Mouse (Mus musculus): ENCODE measurements around the gene Fancb. TPM values are rescaled to one million over a fixed set of nuclear protein-coding genes. Genes with fewer than 3 reads are reported as not detected.

Gene Fancb
- 12.2 and 13.4 TPM in 2 replicates for total RNA-seq (2014; fragmentation: Nextera tagmentation)
- 24.7 and 27.8 TPM in 2 replicates for total RNA-seq (2017)
- polyA plus RNA-seq (2012) = 0.21 and 0.28 TPM in 2 replicates

DNA sequence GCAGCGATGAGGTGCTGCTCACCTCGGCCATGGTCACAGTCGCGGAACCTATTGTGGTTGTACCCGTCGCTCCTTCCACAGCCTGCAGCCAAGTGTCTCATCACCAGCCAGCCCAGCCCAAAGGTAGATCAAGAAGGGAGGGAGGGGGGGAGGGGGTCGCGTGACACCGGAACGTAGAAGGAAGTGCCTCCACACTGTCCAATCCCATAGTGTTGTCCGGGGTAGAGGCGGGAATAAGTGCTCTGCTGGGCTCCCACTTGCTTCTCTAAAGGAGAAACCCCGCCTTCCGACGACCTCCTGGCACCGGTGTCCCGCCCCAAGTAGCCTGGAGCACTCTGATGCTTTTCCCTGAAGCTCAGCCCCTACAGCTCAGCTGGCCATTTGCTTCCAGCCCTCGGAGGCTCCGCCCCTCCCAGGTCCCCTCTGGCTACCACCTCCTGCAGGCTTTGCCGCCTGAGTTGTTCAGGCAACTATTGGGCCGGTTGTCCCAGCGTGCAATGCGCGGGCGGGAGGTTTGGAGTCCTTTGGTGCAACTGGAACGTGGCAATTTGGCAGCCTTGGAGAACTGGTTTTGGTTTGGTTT lies at the start of gene Fancb, which contains the start of gene Mospd2:
Gene Fancb, plus strand, starts transcription at position 400 of the 583 bp plus-strand sequence.
Gene Mospd2, minus strand, starts transcription at position 183 of the 583 bp plus-strand sequence.
- Histone ChIP-seq H3K9me3 (replicated peaks) (no peaks in the 10 kb centered on the region), H3K36me3 (replicated peaks) (peaks cover 15% of the 10 kb centered on the region), H3K4me1 (ENCODE audit: insufficient read depth, low read depth, low read length) (no peaks in the 10 kb centered on the region), H3K4me3 (ENCODE audit: low read depth, low read length) (peak within 1 kb of the TSS; percentile 81), H3K27me3 (ENCODE audit: insufficient read depth, low read length) (no peaks in the 10 kb centered on the region)
- peak; percentile 97 for ATAC-seq (ENCODE audit: extremely low read depth, insufficient number of reproducible peaks, low FRiP score, poor library complexity, severe bottlenecking)
- no peak for TF ChIP-seq CTCF (IDR thresholded peaks at IDR 0.05; ENCODE audit: low read depth, low read length)
- no peak for TF ChIP-seq POLR2AphosphoS5 (IDR thresholded peaks at IDR 0.05; ENCODE audit: insufficient replicate concordance, low read depth, low read length)
- TF ChIP-seq GATA2 (IDR thresholded peaks at IDR 0.05; ENCODE audit: borderline replicate concordance, low read depth, low read length) = no peak
- no peak for TF ChIP-seq GATA1 (IDR thresholded peaks at IDR 0.05; ENCODE audit: borderline replicate concordance, low read length)
- no peak for TF ChIP-seq TAL1 (conservative IDR thresholded peaks at IDR 0.05; ENCODE audit: low read depth, low read length)
- DNase-seq (ENCODE audit: low spot score) = peak; percentile 69

- Histone ChIP-seq H3K27me3 (ENCODE audit: insufficient read depth, low read length) (no peaks in the 10 kb centered on the region), H3K36me3 (replicated peaks) (peaks cover 40% of the 10 kb centered on the region), H3K9me3 (replicated peaks) (no peaks in the 10 kb centered on the region), H3K4me3 (ENCODE audit: low read depth, low read length) (no peak overlapping the region), H3K4me1 (ENCODE audit: insufficient read depth, low read depth, low read length) (no peaks in the 10 kb centered on the region)
- TF ChIP-seq GATA2 (IDR thresholded peaks at IDR 0.05; ENCODE audit: borderline replicate concordance, low read depth, low read length) (no peak), POLR2AphosphoS5 (IDR thresholded peaks at IDR 0.05; ENCODE audit: insufficient replicate concordance, low read depth, low read length) (no peak), TAL1 (conservative IDR thresholded peaks at IDR 0.05; ENCODE audit: low read depth, low read length) (no peak), GATA1 (IDR thresholded peaks at IDR 0.05; ENCODE audit: borderline replicate concordance, low read length) (no peak), CTCF (IDR thresholded peaks at IDR 0.05; ENCODE audit: low read depth, low read length) (no peak)
- ATAC-seq (ENCODE audit: extremely low read depth, insufficient number of reproducible peaks, low FRiP score, poor library complexity, severe bottlenecking) = no peak
- DNase-seq (ENCODE audit: low spot score) = no peak
Measured at GRCm38 (mm10) chrX:164941540-164941939, 38.9 kb upstream of the Fancb start.

DNA sequence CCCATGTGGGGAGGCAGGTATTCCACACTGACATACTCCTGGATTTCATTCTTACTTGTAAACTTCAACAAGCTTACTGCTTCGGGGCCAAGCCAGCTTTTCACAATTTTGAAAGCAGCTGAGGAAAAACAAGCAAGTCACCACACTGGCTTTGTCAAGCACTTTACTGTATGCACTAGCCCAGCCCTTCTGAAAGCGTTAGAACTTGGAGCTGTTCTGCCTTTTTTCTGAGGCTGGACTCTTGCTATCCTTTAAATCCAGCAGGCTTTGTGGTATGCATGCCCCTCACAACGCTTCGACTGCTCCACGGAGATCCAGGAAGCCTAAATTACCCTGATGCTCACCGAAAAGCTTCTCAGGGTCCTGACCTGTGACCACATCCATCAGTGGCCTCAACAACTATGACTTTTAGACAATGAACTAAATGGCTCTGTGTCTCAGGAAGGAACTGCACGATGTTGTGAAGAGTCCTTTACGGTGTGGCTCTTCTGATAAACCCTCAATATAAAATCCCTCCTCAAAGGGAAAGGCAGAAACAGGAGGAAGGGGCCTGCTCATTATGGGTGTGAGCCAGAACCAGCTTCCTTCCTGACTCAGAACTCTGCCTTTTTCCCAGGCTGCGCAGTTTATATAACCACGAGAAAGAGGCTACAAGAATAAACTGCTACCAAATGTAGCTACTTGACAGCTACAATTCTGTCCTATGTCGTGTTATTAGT lies 28.4 kb upstream of the Fancb start:
- DNase-seq (ENCODE audit: low spot score) (no peak), ATAC-seq (ENCODE audit: extremely low read depth, insufficient number of reproducible peaks, low FRiP score, poor library complexity, severe bottlenecking) (no peak)
- Histone ChIP-seq H3K4me1 (ENCODE audit: insufficient read depth, low read depth, low read length) (no peaks in the 10 kb centered on the region), H3K4me3 (ENCODE audit: low read depth, low read length) (no peak overlapping the region), H3K36me3 (replicated peaks) (peaks cover 21% of the 10 kb centered on the region), H3K9me3 (replicated peaks) (no peaks in the 10 kb centered on the region), H3K27me3 (ENCODE audit: insufficient read depth, low read length) (no peaks in the 10 kb centered on the region)
- TF ChIP-seq POLR2AphosphoS5 (IDR thresholded peaks at IDR 0.05; ENCODE audit: insufficient replicate concordance, low read depth, low read length) (no peak), GATA2 (IDR thresholded peaks at IDR 0.05; ENCODE audit: borderline replicate concordance, low read depth, low read length) (no peak), TAL1 (conservative IDR thresholded peaks at IDR 0.05; ENCODE audit: low read depth, low read length) (no peak), GATA1 (IDR thresholded peaks at IDR 0.05; ENCODE audit: borderline replicate concordance, low read length) (no peak), CTCF (IDR thresholded peaks at IDR 0.05; ENCODE audit: low read depth, low read length) (no peak)

GRCm38 (mm10) chrX:164952601-164953375 lies 27.6 kb upstream of the Fancb start:
- Histone ChIP-seq H3K27me3 (ENCODE audit: insufficient read depth, low read length) (no peaks in the 10 kb centered on the region), H3K4me3 (ENCODE audit: low read depth, low read length) (no peak overlapping the region), H3K4me1 (ENCODE audit: insufficient read depth, low read depth, low read length) (no peaks in the 10 kb centered on the region), H3K36me3 (replicated peaks) (peaks cover 19% of the 10 kb centered on the region), H3K9me3 (replicated peaks) (no peaks in the 10 kb centered on the region)
- ATAC-seq (ENCODE audit: extremely low read depth, insufficient number of reproducible peaks, low FRiP score, poor library complexity, severe bottlenecking) (no peak), DNase-seq (ENCODE audit: low spot score) (no peak)
- TF ChIP-seq POLR2AphosphoS5 (IDR thresholded peaks at IDR 0.05; ENCODE audit: insufficient replicate concordance, low read depth, low read length) = no peak
- no peak for TF ChIP-seq GATA2 (IDR thresholded peaks at IDR 0.05; ENCODE audit: borderline replicate concordance, low read depth, low read length)
- no peak for TF ChIP-seq TAL1 (conservative IDR thresholded peaks at IDR 0.05; ENCODE audit: low read depth, low read length)
- no peak for TF ChIP-seq GATA1 (IDR thresholded peaks at IDR 0.05; ENCODE audit: borderline replicate concordance, low read length)
- no peak for TF ChIP-seq CTCF (IDR thresholded peaks at IDR 0.05; ENCODE audit: low read depth, low read length)

- H3K9me3 ChIP-seq (replicated peaks) = no peaks in the 10 kb centered on the region
- no peaks in the 10 kb centered on the region for H3K4me1 ChIP-seq (ENCODE audit: insufficient read depth, low read depth, low read length)
- no peak for ATAC-seq (ENCODE audit: extremely low read depth, insufficient number of reproducible peaks, low FRiP score, poor library complexity, severe bottlenecking)
- H3K27me3 ChIP-seq (ENCODE audit: insufficient read depth, low read length) = no peaks in the 10 kb centered on the region
- H3K4me3 ChIP-seq (ENCODE audit: low read depth, low read length) = no peak overlapping the region
- TF ChIP-seq TAL1 (conservative IDR thresholded peaks at IDR 0.05; ENCODE audit: low read depth, low read length) = no peak
- TF ChIP-seq POLR2AphosphoS5 (IDR thresholded peaks at IDR 0.05; ENCODE audit: insufficient replicate concordance, low read depth, low read length) = no peak
- TF ChIP-seq CTCF (IDR thresholded peaks at IDR 0.05; ENCODE audit: low read depth, low read length) = no peak
- TF ChIP-seq GATA1 (IDR thresholded peaks at IDR 0.05; ENCODE audit: borderline replicate concordance, low read length) = no peak
- no peak for TF ChIP-seq GATA2 (IDR thresholded peaks at IDR 0.05; ENCODE audit: borderline replicate concordance, low read depth, low read length)
- DNase-seq (ENCODE audit: low spot score) = no peak
- peaks cover 38% of the 10 kb centered on the region for H3K36me3 ChIP-seq (replicated peaks)
Measured at GRCm38 (mm10) chrX:164965750-164966448, 14.5 kb upstream of the Fancb start.

Measured in G1E (cell line).